Mouse (Mus musculus) frontal cortex, postnatal 25 days (tissue): ENCODE measurements at regions not wholly inside any gene's neighbourhood (a gene's known extent, or its start where the extent isn't known, plus 50 kb on each side); places are given as distances from the start of the nearest gene placed in this dataset.
"Not testable (repeated sequence)": the region's sequence is repeated elsewhere in the genome, so short reads cannot be mapped to it uniquely, and the experiment has no call there.

ENCODE experiments used
- DNase-seq, 2 experiments: peaks; one replicate each; pipeline ENCODE4 v3.0.0; 2022; ENCODE audit warnings: low spot score in 2 of 2

DNA sequence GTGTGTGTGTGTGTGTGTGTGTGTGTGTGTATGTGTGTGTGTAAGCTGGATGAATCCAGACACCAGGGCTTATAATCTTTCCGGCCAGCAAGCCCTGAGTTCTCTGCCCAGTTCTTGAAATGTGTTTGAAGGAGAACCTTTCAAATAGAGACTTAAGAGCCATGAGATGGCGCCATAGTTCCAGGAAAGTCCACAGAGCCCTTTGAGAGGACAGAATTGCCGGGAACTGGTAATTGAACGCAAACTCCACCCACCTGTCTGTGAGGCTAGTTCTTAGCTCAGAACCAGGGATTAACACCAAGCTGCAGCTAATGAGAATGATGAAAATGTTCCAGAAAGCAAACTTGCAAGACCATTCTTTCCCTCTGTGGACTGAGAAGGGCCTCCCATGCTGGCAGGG, 72.2 kb downstream of the Trim42 start:
- DNase-seq, result peak; percentile 9 to 24

GRCm38 (mm10) chr9:97295770-97296169, 74.0 kb downstream of the Trim42 start:
- peak; percentile 12 to 25 for DNase-seq

GRCm38 (mm10) chr9:97291870-97292269, 77.9 kb downstream of the Trim42 start:
- DNase-seq, result no peak

GRCm38 (mm10) chr9:97284282-97284802, 85.4 kb downstream of the Trim42 start:
- DNase-seq, result no peak

DNA sequence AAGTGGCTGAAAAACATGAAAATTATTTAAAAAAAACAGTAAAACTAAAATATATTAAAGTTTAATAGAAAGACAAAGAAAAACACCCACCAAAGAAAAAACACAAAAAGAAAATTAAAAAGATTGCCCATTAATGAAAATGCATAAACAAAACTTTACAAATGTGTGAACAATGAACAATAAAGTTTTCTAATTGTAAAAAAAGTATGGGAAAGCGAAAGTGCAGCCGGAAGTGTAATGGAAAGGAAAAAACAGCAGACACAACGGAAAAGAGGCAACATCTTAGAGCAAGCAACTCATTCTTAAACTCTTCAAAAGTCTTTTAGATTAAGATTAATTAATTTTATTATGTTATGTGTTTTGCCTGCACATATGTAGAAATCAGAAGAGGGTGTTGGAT, 87.7 kb downstream of the Trim42 start:
- no peak for DNase-seq

DNA sequence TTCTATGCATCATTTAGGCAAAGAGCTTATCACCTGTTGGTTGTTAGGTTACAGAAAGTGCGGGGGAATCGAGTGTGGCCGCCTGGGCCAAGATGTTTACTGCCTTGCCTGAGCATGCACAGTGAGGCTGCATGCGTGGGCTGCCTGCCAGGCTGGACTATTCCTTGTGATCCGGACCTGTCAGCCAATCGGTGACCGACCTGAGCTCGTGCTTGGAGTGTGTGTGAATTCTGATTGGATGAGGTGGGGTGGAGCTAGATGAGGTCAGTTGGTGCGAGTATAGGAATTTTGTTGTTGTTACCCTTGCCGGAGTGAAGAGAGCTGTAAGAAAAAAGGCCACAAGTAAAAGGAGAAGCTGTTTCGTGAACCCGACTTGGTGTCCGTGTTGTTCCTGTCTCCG, 94.3 kb downstream of the Trim42 start:
- not testable (repeated sequence) for DNase-seq

DNA sequence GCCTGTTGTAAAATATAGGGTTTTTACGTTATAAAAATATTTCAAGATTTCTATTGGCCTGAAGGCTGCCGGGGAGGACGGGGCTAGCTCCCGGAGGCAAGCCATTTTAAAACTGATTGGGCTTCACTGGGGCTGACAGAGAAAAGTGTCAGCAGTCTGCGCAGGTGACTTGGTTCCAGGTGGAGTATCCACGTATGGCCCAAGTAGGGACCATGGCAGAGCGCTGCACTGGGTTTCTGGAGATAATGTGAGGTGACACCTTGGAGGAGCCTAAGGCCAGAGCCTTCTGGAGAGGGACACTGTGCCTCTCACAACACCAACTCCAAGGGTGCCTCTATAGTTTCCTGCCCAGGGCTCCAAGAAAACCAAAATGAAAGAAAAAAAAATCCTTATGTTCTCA, 95.9 kb downstream of the Trim42 start:
- DNase-seq, result no peak

DNA sequence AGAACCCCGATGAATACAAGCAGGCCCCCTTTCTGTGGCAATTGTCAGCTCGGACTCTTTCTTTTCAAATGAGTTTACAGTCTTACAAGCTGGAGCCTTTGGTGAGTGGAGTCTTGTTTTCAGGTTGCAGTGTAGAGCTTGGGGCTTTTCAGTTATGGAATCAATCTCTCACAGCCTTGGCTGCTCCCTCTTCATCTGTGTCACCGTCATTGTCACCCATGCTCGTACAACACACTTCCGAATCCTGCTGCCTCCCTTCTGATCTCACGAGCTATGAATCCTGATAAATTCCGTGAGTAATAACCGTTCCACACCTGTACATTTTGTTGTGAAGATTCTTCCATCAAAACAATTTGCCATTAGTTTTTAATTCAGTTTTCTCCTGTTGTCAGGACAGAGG, 97.7 kb downstream of the Trim42 start:
- DNase-seq, result no peak

DNA sequence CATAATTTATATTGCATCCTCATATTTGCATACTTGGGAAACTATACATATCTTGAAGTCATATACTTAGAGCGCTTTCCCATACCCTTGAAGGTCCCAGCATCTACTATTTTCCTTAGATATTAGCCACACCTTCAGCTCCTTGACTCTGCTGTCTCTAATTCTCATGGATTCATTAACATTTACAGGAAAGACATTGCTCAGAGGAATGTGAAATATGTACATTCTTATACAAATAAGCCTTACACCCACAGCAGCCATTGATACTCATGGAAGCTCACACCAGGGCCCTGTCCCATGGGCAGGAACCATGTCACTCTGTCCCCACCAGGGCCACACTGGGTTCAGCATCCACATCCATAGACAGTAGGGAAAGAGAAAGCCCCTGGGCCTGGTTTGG, 122.1 kb downstream of the Trim42 start:
- DNase-seq, result no peak

GRCm38 (mm10) chr9:97226074-97226473, 115.1 kb upstream of the Slc25a36 start:
- DNase-seq, result no peak

DNA sequence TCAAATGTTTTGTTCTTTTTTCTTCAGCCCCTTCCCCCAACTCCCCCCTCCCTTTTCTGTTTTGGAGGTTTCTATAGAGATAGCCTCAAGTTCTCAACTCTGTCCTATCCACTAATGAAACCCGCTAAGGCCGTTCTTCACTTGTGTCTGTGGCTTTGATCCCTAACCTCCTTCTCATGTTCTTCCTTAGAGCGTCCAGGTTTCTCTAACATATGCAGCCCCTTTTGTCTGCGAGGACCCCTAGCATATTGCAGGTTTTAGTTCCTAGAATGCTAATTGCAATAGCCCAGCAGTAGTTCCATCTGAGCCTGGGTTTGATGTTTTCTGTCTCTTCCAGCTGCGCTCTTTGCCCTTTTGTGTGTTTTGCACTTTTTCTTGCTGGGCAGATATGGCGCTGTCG, 113.6 kb upstream of the Slc25a36 start:
- DNase-seq, result no peak

DNA sequence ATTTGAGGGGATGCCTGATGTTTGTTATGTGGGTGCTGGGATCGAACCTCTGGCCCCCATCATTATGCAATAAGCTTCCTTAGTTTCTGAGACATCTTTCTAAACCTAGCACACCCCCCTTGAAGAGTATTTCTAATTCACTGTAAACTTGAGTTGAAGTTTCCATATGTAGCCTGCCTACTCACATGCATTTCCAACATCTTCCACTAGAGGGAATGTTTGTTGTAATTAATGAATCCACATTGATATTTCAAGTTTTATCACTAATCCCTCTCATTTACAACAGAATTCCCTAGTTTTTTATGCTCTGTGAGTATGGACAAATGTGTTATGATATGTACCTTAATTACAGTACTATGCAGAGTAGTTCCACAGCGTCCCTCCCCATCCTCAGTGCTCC, 103.8 kb upstream of the Slc25a36 start:
- DNase-seq, result no peak

GRCm38 (mm10) chr9:97190321-97190860, 79.4 kb upstream of the Slc25a36 start:
- no peak for DNase-seq

GRCm38 (mm10) chr9:97189646-97190045, 78.7 kb upstream of the Slc25a36 start:
- DNase-seq, result no peak

DNA sequence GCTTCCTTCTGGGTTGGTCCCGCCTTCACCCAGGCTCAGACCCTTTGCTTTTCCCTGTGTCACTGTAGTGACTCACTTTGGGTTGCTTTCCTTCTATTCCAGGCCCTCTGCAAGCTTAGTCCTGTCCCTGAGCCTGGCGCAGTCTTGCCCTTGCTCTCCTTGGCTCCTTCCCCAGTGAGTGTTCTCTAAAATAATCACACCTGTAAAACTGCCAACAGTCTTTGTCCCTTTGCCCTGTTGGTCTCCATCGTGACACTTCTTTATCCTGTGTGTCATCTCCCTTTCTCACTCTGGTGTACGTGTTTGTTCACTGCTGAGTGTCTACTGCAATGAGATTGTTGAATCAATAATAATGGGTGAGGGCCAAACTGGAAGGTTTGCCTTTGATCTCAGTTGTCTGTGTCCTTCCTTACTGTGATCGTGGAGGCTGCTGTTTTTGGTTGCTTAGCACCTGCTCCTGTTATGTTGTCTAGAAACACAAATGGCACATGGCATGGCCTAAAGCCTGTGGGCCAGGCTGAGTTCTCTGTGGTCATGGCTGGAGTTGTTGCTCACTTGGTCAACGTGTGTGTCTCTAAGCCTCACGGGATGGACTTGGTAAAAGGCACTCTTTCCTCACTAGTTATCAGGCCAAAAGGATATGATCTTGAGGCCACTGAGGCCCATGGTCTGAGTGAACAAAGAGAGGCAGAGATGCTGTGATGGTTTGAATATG, 77.8 kb upstream of the Slc25a36 start:
- no peak for DNase-seq

GRCm38 (mm10) chr9:97173230-97173951, 62.4 kb upstream of the Slc25a36 start:
- DNase-seq, result no peak

- peak; percentile 10 to 19 for DNase-seq
Observed at GRCm38 (mm10) chr9:97172075-97172474, 61.1 kb upstream of the Slc25a36 start.

DNA sequence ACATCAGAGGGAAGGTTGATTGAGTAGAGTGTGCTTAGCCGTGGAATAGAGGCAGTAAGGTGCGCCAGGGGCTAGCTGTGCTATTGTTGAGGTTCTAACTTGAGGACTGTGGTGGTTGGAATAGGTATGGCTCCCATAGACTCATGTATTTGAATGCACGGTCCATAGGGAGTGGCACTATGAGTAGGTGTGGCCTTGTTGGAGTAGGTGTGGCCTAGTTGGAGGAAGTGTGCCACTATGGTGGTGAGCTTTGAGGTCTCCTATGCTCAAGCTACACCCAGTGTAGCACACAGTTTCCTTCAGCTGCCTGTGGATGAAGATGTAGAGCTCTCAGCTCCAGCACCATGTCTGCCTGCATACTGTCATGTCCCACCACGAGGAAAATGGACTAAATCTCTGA, 60.5 kb upstream of the Slc25a36 start:
- DNase-seq, result no peak

GRCm38 (mm10) chr9:97170836-97171235, 59.9 kb upstream of the Slc25a36 start:
- DNase-seq, result no peak

GRCm38 (mm10) chr9:97162465-97162864, 51.5 kb upstream of the Slc25a36 start:
- no peak for DNase-seq
